Mouse (Mus musculus) intestine, postnatal 0 days (tissue): ENCODE data around the gene Sdf4. TPM values are rescaled to one million over a fixed set of nuclear protein-coding genes. Genes with fewer than 3 reads are reported as not detected.

Experiments
- ATAC-seq: fragments of 200-750 bp; cut with Nextera tagmentation; 2 replicates; pipeline ENCODE4 v1.8.0; 2017; ENCODE audit warnings: mild to moderate bottlenecking, moderate TSS enrichment, moderate library complexity
- H3K27ac ChIP-seq: fragments of 300-500 bp; sonication (generic); 2 replicates; pipeline ENCODE4 v1.5.1; 2014; ENCODE audit warnings: mild to moderate bottlenecking, low read depth, low read length, moderate library complexity
- H3K27me3 ChIP-seq: fragments of 300-500 bp; sonication (generic); replicated peaks from 2 replicates; pipeline ENCODE4 v1.6.1; 2014; ENCODE audit warnings: low read length, mixed read lengths; ENCODE audit not compliant: control insufficient read depth, insufficient read depth
- H3K36me3 ChIP-seq: fragments of 300-500 bp; sonication (generic); 2 replicates; pipeline ENCODE4 v1.6.1; 2014; ENCODE audit warnings: mild to moderate bottlenecking, moderate library complexity; ENCODE audit not compliant: control insufficient read depth, insufficient read depth
- H3K4me1 ChIP-seq: fragments of 300-500 bp; sonication (generic); replicated peaks from 2 replicates; pipeline ENCODE4 v1.6.1; 2014; ENCODE audit warnings: antibody characterized with exemption, low read length, mixed read lengths; ENCODE audit not compliant: control insufficient read depth, insufficient read depth
- H3K4me2 ChIP-seq: fragments of 300-500 bp; sonication (generic); replicated peaks from 2 replicates; pipeline ENCODE4 v1.6.1; 2014; ENCODE audit warnings: low read depth, mild to moderate bottlenecking, moderate library complexity
- H3K4me3 ChIP-seq: fragments of 300-500 bp; sonication (generic); 2 replicates; pipeline ENCODE4 v1.5.1; 2014; ENCODE audit warnings: low read depth, low read length
- H3K9ac ChIP-seq: fragments of 300-500 bp; sonication (generic); 2 replicates; pipeline ENCODE4 v1.6.1; 2014; ENCODE audit warnings: mild to moderate bottlenecking, low read depth, low read length
- H3K9me3 ChIP-seq: fragments of 300-500 bp; sonication (generic); 2 replicates; pipeline ENCODE4 v1.6.1; 2016; ENCODE audit warnings: mixed run types; ENCODE audit not compliant: control insufficient read depth
- CTCF ChIP-seq: sonication (generic); IDR thresholded peaks from 2 replicates; pipeline ENCODE4 v1.5.1; 2016; ENCODE audit warnings: low read depth, mild to moderate bottlenecking, control low read depth, antibody characterized with exemption, moderate library complexity
- WGBS: fragments of 180-500 bp; shearing (Covaris S2); extraction: QIAGEN DNeasy Blood & Tissue Kit; methylation state at CpG from one replicate; pipeline ENCODE4 v1.1.7; 2014; 5-methylcytosine and 5-hydroxymethylcytosine counted together
- polyA plus RNA-seq: library from polyadenylated mRNA; unstranded; fragments of >200 nt; fragmentation: Nextera tagmentation; extraction: Ambion mirVana; gene quantifications from 2 replicates; pipeline ENCODE4 v1.2.1, GENCODE M21; 2015

Sdf4 gene
- polyA plus RNA-seq, 1 experiment from 2014 or later: 219 TPM

GRCm38 (mm10) chr4:156019771-156020170 lies 27.1 kb downstream of the Sdf4 start:
- Histone ChIP-seq H3K9ac (no peak overlapping the region), H3K9me3 (no peaks in the 10 kb centered on the region), H3K27me3 (no peaks in the 10 kb centered on the region), H3K36me3 (peaks cover 15% of the 10 kb centered on the region; the same call in 1 of the 2 replicates), H3K4me2 (no peak overlapping the region), H3K27ac (no peak overlapping the region), H3K4me1 (no peaks in the 10 kb centered on the region), H3K4me3 (no peak overlapping the region)
- 87% methylated on average over 12 of the region's 12 CpGs for WGBS
- TF ChIP-seq CTCF: no peak
- ATAC-seq: no peak

DNA sequence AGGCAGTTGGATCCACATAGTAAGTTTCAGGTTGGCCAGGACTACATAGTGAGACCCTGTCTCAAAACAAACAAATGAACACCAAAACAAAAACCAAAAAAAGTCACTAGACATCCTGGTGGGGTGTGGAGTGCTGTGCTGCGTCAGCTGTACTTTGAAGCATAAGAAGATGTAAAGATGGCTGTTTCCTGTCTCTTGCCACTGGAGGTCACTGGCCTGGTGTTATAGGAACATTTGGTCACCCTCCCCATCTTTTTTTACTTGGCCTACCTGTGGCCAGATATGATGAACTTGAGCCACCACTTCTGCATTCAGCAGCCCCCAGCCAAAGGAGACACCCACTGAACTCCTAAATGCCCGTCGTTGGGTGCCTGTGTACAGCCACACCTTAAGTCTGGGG lies 28.7 kb downstream of the Sdf4 start:
- H3K4me2 ChIP-seq: no peak overlapping the region
- no peaks in the 10 kb centered on the region for H3K4me1 ChIP-seq
- ATAC-seq: no peak
- peaks cover 2% of the 10 kb centered on the region; the same call in 1 of the 2 replicates for H3K36me3 ChIP-seq
- TF ChIP-seq CTCF: no peak
- no peak overlapping the region for H3K4me3 ChIP-seq
- WGBS: 72% methylated on average over 3 of the region's 3 CpGs
- no peak overlapping the region for H3K9ac ChIP-seq
- H3K27ac ChIP-seq: no peak overlapping the region
- H3K9me3 ChIP-seq: no peaks in the 10 kb centered on the region
- H3K27me3 ChIP-seq: no peaks in the 10 kb centered on the region

DNA sequence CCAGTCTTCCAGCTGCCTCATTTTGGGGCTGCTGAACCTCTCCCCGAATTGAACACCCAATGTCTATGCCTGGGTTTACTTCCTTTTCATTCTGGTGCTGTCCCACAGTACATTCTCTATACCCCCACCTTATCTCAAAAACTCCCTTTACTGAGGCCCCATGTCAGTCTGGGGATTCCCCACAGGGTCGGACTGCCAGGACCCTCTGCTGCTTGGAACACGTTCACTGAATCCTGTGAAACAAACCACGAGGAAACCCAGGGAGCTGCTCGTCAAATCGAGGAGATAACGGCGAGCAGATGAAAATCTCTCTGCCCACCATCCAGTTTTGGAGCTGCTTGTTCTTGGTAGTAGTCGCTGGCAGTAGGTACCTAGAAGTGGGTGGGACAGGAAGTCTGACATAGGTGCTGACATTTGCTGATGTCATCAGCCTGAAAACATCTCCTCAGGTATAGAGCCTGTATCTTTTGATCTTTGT lies 29.3 kb downstream of the Sdf4 start:
- no peaks in the 10 kb centered on the region for H3K4me1 ChIP-seq
- H3K4me3 ChIP-seq: no peak overlapping the region
- H3K36me3 ChIP-seq: no peaks in the 10 kb centered on the region; the same call in 1 of the 2 replicates
- H3K9me3 ChIP-seq: no peaks in the 10 kb centered on the region
- no peak overlapping the region for H3K27ac ChIP-seq
- ATAC-seq: no peak
- 43% methylated on average over 9 of the region's 9 CpGs for WGBS
- H3K27me3 ChIP-seq: no peaks in the 10 kb centered on the region
- no peak for TF ChIP-seq CTCF
- H3K4me2 ChIP-seq: no peak overlapping the region
- H3K9ac ChIP-seq: no peak overlapping the region

GRCm38 (mm10) chr4:156023520-156023919 lies 30.8 kb downstream of the Sdf4 start:
- TF ChIP-seq CTCF: no peak
- Histone ChIP-seq H3K9ac (no peak overlapping the region), H3K4me3 (no peak overlapping the region)

DNA sequence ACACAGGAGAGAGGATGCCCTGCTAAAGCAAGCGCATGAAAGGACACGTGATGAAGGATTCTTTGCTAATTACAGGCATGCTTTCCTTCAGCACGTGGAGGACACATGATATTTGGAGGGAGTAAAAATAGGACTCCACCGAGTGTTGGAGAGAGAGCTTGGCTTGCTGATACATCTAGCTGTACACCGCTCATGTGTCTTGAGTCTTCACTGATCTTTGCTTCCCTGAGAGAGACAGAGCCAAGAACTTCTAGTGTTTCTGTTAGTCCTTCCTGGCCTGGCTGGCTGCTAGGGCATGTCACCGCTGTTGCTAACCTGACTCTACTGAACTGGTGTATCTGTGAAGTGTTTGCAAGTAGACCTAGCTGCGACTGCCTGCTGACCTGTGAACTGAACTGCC lies 31.5 kb downstream of the Sdf4 start:
- no peak for TF ChIP-seq CTCF
- no peak overlapping the region for H3K27ac ChIP-seq
- H3K36me3 ChIP-seq: peaks cover 7% of the 10 kb centered on the region; the same call in 1 of the 2 replicates
- no peak overlapping the region for H3K4me2 ChIP-seq
- no peaks in the 10 kb centered on the region for H3K9me3 ChIP-seq
- ATAC-seq: no peak
- no peak overlapping the region for H3K9ac ChIP-seq
- WGBS: 91% methylated on average over 7 of the region's 7 CpGs
- H3K4me3 ChIP-seq: no peak overlapping the region
- no peaks in the 10 kb centered on the region for H3K27me3 ChIP-seq
- no peaks in the 10 kb centered on the region for H3K4me1 ChIP-seq

More at GRCm38 (mm10) chr4:156023520-156023919, 30.8 kb downstream of the Sdf4 start:
- peaks cover 5% of the 10 kb centered on the region; the same call in 1 of the 2 replicates for H3K36me3 ChIP-seq
- no peak overlapping the region for H3K27ac ChIP-seq
- H3K4me1 ChIP-seq: no peaks in the 10 kb centered on the region
- 84% methylated on average over 9 of the region's 9 CpGs for whole genome bisulfite sequencing
- no peaks in the 10 kb centered on the region for H3K9me3 ChIP-seq
- no peaks in the 10 kb centered on the region for H3K27me3 ChIP-seq
- no peak for ATAC-seq
- no peak overlapping the region for H3K4me2 ChIP-seq

DNA sequence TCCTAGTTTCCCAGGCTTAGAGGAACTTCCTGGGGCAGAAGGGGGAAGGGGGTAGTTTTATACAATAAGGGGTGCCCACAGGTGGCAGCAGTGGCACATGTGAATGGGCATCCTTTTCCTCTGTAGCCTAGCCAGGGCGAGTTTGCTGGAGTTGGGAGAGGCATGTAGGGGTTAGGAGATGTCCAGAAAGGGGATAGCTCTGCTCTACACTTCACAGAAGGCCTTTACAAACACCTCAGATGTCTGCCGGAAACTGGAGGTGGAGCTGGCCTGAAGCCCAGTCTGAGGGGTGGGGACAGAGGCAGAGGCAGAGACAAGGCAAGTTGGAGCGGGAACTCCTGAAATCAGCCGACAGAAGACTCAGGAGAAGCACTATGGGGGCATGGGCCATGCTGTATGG lies 33.3 kb downstream of the Sdf4 start, which contains the start of gene Tnfrsf18:
Gene Tnfrsf18 (plus strand): TSS at position 152 of the 400 bp plus-strand sequence.
- Histone ChIP-seq H3K27ac (no peak within 1 kb of the TSS), H3K9ac (no peak within 1 kb of the TSS), H3K4me3 (no peak within 1 kb of the TSS), H3K9me3 (no peaks in the 10 kb centered on the region), H3K4me1 (peaks cover 8% of the 10 kb centered on the region; the same call in 1 of the 2 replicates), H3K4me2 (no peak within 1 kb of the TSS), H3K27me3 (no peaks in the 10 kb centered on the region), H3K36me3 (peaks cover 9% of the 10 kb centered on the region; the same call in 1 of the 2 replicates)
- no peak for ATAC-seq
- WGBS: 42% methylated on average over 4 of the region's 4 CpGs
- TF ChIP-seq CTCF: peak; percentile 45; the same call in 1 of the 2 replicates
